Mouse (Mus musculus): ENCODE results near the gene Tesc. TPM values are rescaled to one million over a fixed set of nuclear protein-coding genes. Genes with fewer than 3 reads are reported as not detected.

Tesc gene
- polyA plus RNA-seq, 1 experiment from 2014 or later = 15.8 TPM

DNA sequence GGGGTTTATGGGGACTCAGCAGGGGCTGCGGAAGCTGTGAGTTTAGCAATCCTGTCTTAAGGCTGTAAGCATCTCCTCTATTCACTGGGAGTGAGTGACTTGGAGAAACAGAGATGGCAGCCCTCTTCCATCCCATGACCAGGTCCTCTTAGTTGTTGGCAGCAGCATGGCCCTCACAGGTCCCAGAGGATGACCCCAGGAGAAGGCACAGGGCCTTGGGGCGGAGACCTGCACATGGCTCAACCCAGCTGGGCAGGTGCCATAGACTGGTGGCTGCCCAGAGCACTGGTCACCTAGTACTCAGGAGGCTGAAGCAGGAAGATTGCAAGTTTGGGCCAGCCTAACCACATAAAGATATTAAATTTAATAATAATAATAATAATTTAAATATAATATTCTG lies 11.9 kb upstream of the Tesc start:
- DNase-seq (ENCODE audit: low spot score) = no peak

DNA sequence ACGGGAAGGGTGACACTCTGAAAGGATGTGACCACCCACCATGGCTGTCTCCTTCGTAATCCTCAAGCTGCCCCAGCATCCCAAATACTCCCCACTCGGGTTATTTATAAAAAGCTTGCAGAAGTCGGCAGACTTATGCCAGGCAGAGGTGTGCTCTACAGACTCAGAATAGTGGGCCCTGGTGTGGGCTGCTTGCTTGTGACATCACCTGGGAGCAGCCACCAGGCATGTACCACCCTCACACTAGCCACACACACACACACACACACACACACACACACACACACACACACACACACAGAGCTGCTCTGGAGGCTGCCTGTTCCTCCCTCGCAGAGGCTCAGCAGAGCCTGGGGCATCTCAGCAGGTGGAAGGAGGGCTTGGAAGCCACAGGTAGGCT lies 10.0 kb upstream of the Tesc start:
- no peak for DNase-seq (ENCODE audit: low spot score)

GRCm38 (mm10) chr5:118019905-118020304 lies 7.6 kb upstream of the Tesc start:
- no peak for DNase-seq (ENCODE audit: low spot score)

DNA sequence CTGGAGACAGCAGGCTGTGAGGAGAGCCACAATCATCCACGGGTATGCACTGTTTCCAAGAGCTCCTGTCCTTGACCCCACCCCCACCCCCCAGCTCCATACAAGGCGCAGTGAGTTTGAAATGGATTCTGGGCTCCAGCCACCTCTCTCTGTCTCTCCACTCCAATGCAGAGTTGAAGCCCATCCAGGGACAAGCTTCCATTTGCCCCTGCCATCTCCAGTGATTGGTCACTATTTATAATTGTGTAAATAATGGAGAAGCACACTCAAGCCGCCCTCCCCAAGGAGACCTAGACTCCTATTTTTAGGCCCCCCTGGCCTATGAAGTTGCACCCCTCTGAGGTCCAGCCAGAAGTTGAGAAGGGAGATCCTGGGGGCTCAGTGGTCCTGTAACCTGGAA lies 4.5 kb upstream of the Tesc start:
- DNase-seq (ENCODE audit: low spot score) = no peak

GRCm38 (mm10) chr5:118025880-118026279 lies 1.7 kb upstream of the Tesc start:
- DNase-seq (ENCODE audit: low spot score) = peak; percentile 25

DNA sequence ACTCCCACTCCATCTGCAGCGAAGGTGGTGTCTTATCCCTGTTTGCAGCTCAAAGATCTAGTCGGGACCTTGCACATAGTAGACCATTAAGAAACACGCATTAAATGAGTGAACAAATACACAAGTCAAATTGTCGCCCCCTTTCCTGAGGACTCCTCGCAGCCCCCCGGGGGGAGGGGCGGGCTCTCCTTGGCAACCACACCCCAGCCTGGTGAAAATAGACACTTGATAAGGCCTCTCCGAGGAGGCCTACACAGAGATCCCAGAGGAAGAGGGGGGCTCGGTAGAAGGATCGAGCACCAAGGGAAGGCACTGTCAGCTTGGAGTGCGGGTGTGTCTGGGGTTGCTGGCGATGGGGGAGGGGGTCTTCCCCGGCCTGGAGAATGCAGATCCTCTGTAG lies 1.2 kb upstream of the Tesc start:
- DNase-seq (ENCODE audit: low spot score) = no peak

DNA sequence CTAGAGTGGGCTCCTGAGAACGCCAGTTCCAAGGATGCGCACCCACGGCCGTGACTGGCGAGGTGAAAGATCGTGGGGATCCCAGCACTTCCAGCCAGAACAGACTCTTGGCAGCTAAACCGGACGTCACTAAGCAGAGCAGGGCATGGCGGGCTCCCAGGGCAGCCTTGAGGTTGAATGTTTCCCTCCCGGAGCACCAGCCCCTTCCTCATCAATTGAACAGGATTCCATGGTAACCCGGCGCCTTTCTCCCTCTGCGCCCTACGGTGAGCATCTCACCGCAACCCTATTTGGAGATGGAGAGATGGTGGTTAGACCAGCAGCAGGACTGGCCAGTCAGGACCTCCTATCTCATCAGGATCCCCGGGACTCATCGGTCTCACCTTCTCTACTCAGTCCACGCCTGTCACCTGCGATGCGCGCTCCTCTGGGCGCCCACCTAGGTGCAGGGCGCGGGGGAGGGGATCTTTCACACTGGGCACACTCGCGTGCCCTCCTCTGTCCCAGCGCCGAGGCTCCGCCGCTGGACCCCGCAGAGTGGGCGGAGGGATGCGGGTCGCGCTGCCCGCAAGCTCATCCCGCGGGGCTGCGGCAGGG lies 344 bp upstream of the Tesc start:
- DNase-seq (ENCODE audit: low spot score) = no peak

DNA sequence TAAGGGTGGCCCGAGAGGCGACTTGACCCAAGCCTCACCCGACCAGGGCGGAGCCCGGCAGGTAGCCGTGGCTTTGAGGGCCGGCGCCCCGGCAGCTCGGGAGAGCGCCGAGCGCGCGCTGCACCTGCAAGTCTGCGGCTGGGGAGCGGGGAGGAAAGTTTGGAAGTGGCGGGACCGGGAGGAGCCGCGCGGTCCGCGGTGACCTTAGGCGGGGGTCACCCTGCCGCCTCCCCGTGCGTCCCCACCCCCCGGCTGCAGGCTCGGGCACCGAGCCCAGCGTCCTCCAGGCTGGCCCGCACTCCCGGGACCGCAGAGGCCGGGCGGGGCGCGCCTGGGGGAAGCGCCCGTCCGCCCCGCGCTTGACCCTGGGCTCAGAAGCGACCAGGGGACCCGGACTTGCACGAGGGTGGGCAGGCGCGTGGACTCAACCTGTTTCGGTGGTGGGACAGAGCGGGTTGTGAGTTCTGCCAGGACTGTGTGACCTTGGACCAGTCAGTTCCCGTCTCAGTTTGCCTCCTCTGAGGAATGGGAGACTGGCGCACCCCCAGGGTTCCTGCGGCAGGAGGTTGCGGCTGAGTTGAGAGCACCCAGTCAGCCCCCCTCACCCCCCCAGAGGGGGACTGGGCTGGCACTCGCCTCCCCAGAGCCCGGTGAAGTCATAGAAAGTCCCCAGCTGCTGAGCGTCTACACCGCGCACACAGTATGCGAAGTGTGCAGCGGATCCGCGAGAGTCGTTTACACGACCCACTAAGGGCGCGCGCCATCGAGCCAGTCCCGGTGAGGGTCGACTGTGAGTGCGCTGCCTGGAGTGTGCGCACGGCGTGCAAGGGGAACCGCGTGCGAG lies 870 bp downstream of the Tesc start:
- DNase-seq (ENCODE audit: low spot score) = peak; percentile 32

DNA sequence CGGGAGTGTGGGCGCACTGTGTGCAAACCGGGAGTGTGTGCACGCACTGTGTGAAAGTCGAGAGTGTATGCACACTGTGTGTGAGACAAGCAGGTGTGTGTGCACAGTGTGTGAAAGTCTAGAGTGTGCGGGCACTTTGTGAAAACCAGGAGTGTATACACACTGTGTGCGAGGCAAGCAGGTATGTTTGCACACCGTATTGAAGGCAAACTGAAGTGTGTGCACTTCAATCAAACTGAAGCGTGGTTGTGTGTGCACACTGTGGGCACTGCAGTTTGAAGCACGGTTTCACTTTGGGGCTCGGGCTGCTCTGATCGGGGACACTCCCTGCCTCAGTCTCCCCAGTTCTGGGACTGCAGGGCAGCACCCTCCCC lies 1.5 kb downstream of the Tesc start:
- DNase-seq (ENCODE audit: low spot score) = peak; percentile 36

DNA sequence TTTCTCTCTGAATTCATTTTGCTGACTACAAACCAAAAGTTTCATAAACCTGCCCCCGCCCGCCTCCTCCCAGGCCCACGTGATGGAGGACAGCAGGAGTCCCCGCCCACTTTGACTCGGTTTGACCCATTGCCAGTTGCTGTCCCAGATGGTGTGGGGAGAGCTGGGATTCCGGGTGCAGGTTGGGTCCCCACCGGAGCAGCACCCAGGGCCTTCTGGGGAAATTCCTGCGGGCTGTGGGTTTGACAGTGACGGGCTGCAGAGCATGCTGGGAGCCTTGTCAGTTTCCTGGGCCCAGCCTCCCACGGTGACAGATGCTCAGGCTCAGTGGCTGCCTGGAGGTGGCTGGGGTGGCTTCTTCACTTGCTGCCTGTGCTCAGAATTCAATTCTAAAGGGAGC lies 1.9 kb downstream of the Tesc start:
- DNase-seq (ENCODE audit: low spot score) = peak; percentile 78

DNA sequence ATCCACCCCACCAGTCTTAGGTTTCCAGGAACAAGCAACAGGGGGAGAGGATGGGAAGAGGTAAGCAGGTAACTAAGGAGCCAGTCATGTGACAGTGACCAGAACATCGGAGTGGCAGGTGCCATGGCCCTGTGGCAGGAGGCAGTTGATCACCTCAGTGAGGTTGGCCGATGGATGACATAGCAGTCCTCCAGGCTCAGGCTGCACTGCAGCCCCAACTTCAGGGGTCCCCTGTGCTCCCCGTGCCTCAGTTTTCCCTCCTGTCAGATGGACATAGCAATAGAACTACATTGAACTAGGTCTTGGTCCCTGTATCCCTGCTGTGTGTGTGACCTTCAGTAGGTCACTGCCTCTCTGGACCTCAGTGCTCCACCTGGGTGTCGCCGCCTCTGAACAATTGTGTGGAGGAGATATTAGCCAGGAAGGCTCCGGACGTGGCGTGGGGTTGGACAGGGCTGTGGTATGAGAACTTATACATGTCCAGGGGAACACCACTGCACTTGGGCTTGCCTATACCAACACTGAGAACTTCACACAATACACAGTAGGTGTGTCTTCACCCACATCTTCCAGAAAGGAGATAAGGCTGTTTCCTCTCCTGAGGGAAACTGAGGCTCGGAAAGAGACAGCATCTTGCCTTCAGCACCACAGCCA lies 2.6 kb downstream of the Tesc start:
- no peak for DNase-seq (ENCODE audit: low spot score)

GRCm38 (mm10) chr5:118031059-118031458 lies 3.5 kb downstream of the Tesc start:
- DNase-seq (ENCODE audit: low spot score) = no peak

DNA sequence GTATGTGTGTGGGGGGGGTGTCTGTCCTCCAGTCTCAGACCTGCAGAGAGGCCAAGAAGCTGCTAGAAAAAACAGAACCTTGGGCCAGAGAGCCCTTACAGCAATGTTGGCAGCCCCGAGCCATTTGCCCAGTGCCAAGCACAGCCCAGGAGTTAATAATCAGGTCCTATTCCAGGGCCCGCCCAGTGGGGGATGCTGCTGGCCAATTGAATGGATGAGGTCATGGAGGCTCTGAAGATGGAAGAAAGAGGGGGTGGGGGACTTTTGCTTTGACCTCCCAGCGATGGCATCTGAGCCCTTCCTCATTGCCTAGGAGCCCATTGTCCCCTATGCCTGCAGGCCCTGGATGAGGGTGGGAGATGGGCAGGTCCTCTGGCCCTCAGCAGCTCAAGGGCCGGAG lies 4.0 kb downstream of the Tesc start:
- DNase-seq (ENCODE audit: low spot score) = no peak

GRCm38 (mm10) chr5:118033328-118033727 lies 5.8 kb downstream of the Tesc start:
- DNase-seq (ENCODE audit: low spot score) = no peak

- no peak for DNase-seq (ENCODE audit: low spot score)
Measured at GRCm38 (mm10) chr5:118033740-118034139, 6.2 kb downstream of the Tesc start.

GRCm38 (mm10) chr5:118034632-118035031 lies 7.1 kb downstream of the Tesc start:
- no peak for DNase-seq (ENCODE audit: low spot score)

DNA sequence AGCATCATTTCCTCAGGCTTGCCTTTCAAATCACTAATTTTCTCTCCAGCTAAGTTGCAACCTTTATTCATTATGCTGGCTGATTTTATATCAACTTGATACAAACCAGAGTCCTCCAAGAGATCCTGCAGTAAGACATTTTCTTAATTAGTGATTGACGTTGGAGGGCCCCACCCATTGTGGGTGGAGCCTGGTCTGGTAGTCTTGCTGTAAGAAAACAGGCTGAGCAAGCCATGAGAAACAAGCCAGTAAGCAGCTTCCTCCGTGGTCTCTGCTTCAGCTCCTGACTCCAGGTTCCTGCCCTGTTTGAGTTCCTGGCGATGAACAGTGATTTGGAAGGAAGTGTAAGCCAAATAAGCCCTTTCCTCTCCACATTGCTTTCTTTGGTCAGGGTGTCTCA lies 8.2 kb downstream of the Tesc start:
- DNase-seq (ENCODE audit: low spot score) = no peak

GRCm38 (mm10) chr5:118036888-118037797 lies 9.6 kb downstream of the Tesc start:
- DNase-seq (ENCODE audit: low spot score) = peak; percentile 78

- peak; percentile 87 for DNase-seq (ENCODE audit: low spot score)
Measured at GRCm38 (mm10) chr5:118037798-118038484, 10.4 kb downstream of the Tesc start.

GRCm38 (mm10) chr5:118039241-118039668 lies 11.7 kb downstream of the Tesc start:
- DNase-seq (ENCODE audit: low spot score) = no peak

GRCm38 (mm10) chr5:118042599-118042998 lies 15.1 kb downstream of the Tesc start:
- no peak for DNase-seq (ENCODE audit: low spot score)

Data from thymus, postnatal 0 days (tissue).